Comparison of ENCODE assay signal across 10 mouse cellular contexts in the genomic region with DNA sequence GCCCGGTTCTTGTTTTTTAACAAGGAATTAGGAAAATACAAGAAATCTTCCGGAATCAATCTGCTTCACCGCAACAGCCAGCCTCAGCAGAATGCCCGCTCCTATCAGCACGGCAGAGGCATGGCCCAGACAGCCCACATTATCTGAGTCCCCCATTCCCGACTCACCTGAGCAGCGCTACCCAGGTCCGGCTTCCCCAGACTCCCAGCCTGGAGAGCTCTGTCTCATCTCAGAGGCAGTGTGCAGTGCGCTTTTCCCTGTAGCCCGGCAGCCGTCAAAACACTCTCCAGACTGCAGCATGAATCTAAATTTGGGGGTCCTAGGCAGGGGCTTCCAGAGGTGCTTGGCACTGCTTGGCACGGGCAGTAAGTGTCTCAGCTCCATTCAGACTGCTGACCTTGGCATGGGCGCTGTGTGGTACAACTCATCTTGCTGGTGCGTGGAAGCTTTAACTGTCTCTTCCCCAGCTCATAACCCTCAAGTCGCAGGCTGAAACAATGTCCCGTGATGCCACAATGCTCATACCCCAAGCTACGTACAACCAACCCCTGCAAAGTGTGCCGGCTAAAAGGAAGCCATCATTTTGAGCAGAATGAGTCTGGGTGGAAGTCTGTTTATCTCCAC.
DNase-seq lines count a peak whose midpoint lies in the region; ATAC-seq and TF ChIP-seq lines count a peak whose summit lies in the region.
"Had no signal": no experiment of that assay in that cellular context is flagged by ENCODE, and none has a peak within 500 bp of the region (broad histone marks: within the 10 kb centered on the region; RNA-seq: fewer than 3 reads in every experiment).

No protein-coding gene starts in this region.

- peak overlapping the region; percentile 85 for H3K27ac ChIP-seq in cortical plate, adult 2 months (ENCODE audit: insufficient read depth, low read length)
- peak overlapping the region; percentile 65 for H3K27ac ChIP-seq in hindbrain, postnatal 0 days
- peak overlapping the region; percentile 70 for H3K27ac ChIP-seq in midbrain, embryonic 14.5 days (replicated peaks; ENCODE audit: low read depth, low read length)
- H3K27ac ChIP-seq: intestine, embryonic 15.5 days had no signal

- no peak for TF ChIP-seq CTCF in cortical plate, adult 2 months (IDR thresholded peaks at IDR 0.05; ENCODE audit: extremely low read depth, insufficient read depth, low read length)
- no peak for TF ChIP-seq CTCF in hindbrain, postnatal 0 days (IDR thresholded peaks at IDR 0.05; ENCODE audit: low read depth)

- H3K9ac ChIP-seq in hindbrain, postnatal 0 days (replicated peaks; ENCODE audit: low read length): peak overlapping the region; percentile 51
- peak overlapping the region; percentile 43; the same call in 1 of the 2 replicates for H3K9ac ChIP-seq in midbrain, embryonic 14.5 days (replicated peaks; ENCODE audit: low read length)
- H3K9ac ChIP-seq: intestine, embryonic 15.5 days had no signal

- TF ChIP-seq POLR2A in cortical plate, adult 2 months (IDR thresholded peaks at IDR 0.05; ENCODE audit: extremely low read depth, insufficient read depth, low read length): peak; percentile 85

- peak overlapping the region; percentile 96 for H3K4me3 ChIP-seq in cortical plate, adult 2 months (ENCODE audit: insufficient read depth, low read length)
- peak overlapping the region; percentile 31 for H3K4me3 ChIP-seq in hindbrain, postnatal 0 days (ENCODE audit: low read length)
- no peak overlapping the region for H3K4me3 ChIP-seq in midbrain, embryonic 14.5 days (replicated peaks; ENCODE audit: low read depth, low read length)
- H3K4me3 ChIP-seq: intestine, embryonic 15.5 days had no signal

- 56% methylated on average over 18 of the region's 18 CpGs for WGBS in hindbrain, postnatal 0 days
- 65% methylated on average over 18 of the region's 18 CpGs for WGBS in midbrain, embryonic 14.5 days

- no peaks in the 10 kb centered on the region for H3K36me3 ChIP-seq in hindbrain, postnatal 0 days (ENCODE audit: insufficient read depth, low read length)
- H3K36me3 ChIP-seq in midbrain, embryonic 14.5 days (ENCODE audit: control insufficient read depth, insufficient read depth, low read length): no peaks in the 10 kb centered on the region
- H3K36me3 ChIP-seq: intestine, embryonic 15.5 days had no signal

- no peaks in the 10 kb centered on the region for H3K27me3 ChIP-seq in hindbrain, postnatal 0 days (ENCODE audit: insufficient read depth, low read length)
- no peaks in the 10 kb centered on the region for H3K27me3 ChIP-seq in midbrain, embryonic 14.5 days (ENCODE audit: control insufficient read depth, insufficient read depth, low read length)
- H3K27me3 ChIP-seq: intestine, embryonic 15.5 days had no signal

- peak; percentile 70 for ATAC-seq in hindbrain, postnatal 0 days
- ATAC-seq in midbrain, embryonic 14.5 days (ENCODE audit: low FRiP score, low TSS enrichment): peak; percentile 69; the same call in 1 of the 2 replicates
- ATAC-seq: intestine, embryonic 15.5 days had no signal

- H3K4me1 ChIP-seq in cortical plate, adult 2 months (ENCODE audit: control insufficient read depth, insufficient read depth, low read length): 0 out of 2 replicates have a peak, but pooled peaks cover 2% of the 10 kb centered on the region
- H3K4me1 ChIP-seq in hindbrain, postnatal 0 days (ENCODE audit: insufficient read depth, low read length): no peaks in the 10 kb centered on the region
- peaks cover 39% of the 10 kb centered on the region for H3K4me1 ChIP-seq in midbrain, embryonic 14.5 days (ENCODE audit: control insufficient read depth, insufficient read depth, low read length)
- H3K4me1 ChIP-seq: intestine, embryonic 15.5 days had no signal

- peak; percentile 80 for DNase-seq in brain, adult 2 months (ENCODE audit: low read depth, low spot score)
- DNase-seq in hindbrain, postnatal 0 days (ENCODE audit: low spot score): peak; percentile 12
- DNase-seq in midbrain, embryonic 14.5 days: peak; percentile 5
- no peak for DNase-seq in urinary bladder, postnatal 36 days (ENCODE audit: low spot score in 2 of 2)
- DNase-seq in liver: no peak
- DNase-seq in cerebellum, postnatal 36 days: no peak
- DNase-seq: gastrocnemius, postnatal 36 days; lung, postnatal 10 days had no signal

- H3K9me3 ChIP-seq in hindbrain, postnatal 0 days (ENCODE audit: low read length): no peaks in the 10 kb centered on the region
- H3K9me3 ChIP-seq in midbrain, embryonic 14.5 days (ENCODE audit: control insufficient read depth, low read length): no peaks in the 10 kb centered on the region
- H3K9me3 ChIP-seq: intestine, embryonic 15.5 days had no signal

- H3K4me2 ChIP-seq in hindbrain, postnatal 0 days (ENCODE audit: low read depth, low read length): peak overlapping the region; percentile 42
- peak overlapping the region; percentile 33 for H3K4me2 ChIP-seq in midbrain, embryonic 14.5 days (ENCODE audit: low read length)
- H3K4me2 ChIP-seq: intestine, embryonic 15.5 days had no signal

Comparison
In these comparisons a context has a peak if more than half of its experiments do, and no peak if none do; other contexts are left out.
1. DNase-seq: peak in brain, adult 2 months (single experiment), hindbrain, postnatal 0 days (single experiment) and midbrain, embryonic 14.5 days (single experiment); none in urinary bladder, postnatal 36 days (0 of 2), liver (single experiment) and cerebellum, postnatal 36 days (0 of 2).
2. Peak in every context shown above with its lines, with median percentiles within 50 percentile points of each other: H3K27ac ChIP-seq.